In the genomic region with DNA sequence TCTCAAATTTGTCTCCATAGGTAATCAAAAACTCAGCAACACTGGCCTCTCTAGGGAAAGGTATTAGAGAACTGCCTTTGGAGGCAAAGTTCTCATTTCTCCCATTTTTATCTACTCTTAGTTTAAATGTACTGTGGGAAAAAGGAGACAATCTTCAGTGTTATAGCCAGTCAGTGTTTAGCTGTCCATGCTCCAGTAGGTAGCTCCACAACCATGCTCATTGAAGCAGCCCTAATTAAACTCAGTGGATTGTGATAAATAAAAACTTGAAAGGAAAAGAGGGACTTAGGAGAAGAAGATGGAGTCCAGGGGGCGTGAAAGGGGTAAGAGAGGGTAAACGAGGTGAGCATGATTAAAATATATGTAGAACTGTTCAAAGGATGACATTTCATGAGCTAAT, we compare ENCODE assay signal across 17 mouse cellular contexts.
"Had no signal": no experiment of that assay in that cellular context is flagged by ENCODE, and none has a peak within 500 bp of the region (broad histone marks: within the 10 kb centered on the region; RNA-seq: fewer than 3 reads in every experiment).

No protein-coding gene starts in this region.

- DNase-seq: lung, adult 2 months; lung, postnatal 14 days; lung, postnatal 36 days; right cerebral cortex, postnatal 14 days; thymus, adult 2 months; thymus, postnatal 25 days; thymus, postnatal 4 days had no signal

- H3K4me3 ChIP-seq: lung, embryonic 15.5 days; megakaryocyte, embryonic 14.5 days; midbrain, embryonic 13.5 days; midbrain, embryonic 15.5 days; neural tube, embryonic 12.5 days; stomach, embryonic 15.5 days had no signal

- H3K4me2 ChIP-seq: lung, embryonic 15.5 days; midbrain, embryonic 11.5 days; midbrain, embryonic 13.5 days; midbrain, embryonic 15.5 days; neural tube, embryonic 12.5 days; stomach, embryonic 15.5 days had no signal

- H3K9me3 ChIP-seq: lung, embryonic 15.5 days; midbrain, embryonic 13.5 days; midbrain, embryonic 15.5 days; neural tube, embryonic 12.5 days; stomach, embryonic 15.5 days had no signal

- H3K27me3 ChIP-seq: lung, embryonic 15.5 days; megakaryocyte, embryonic 14.5 days; midbrain, embryonic 13.5 days; midbrain, embryonic 15.5 days; neural tube, embryonic 12.5 days; stomach, embryonic 15.5 days had no signal

- H3K9ac ChIP-seq: lung, embryonic 15.5 days; midbrain, embryonic 13.5 days; midbrain, embryonic 15.5 days; neural tube, embryonic 12.5 days; stomach, embryonic 15.5 days had no signal

- H3K27ac ChIP-seq: lung, embryonic 15.5 days; macrophage; midbrain, embryonic 13.5 days; midbrain, embryonic 15.5 days; neural tube, embryonic 12.5 days; stomach, embryonic 15.5 days; stomach, postnatal 0 days had no signal

- ATAC-seq: lung, postnatal 0 days; midbrain, embryonic 13.5 days; midbrain, embryonic 15.5 days had no signal

- H3K4me1 ChIP-seq: lung, embryonic 15.5 days; megakaryocyte, embryonic 14.5 days; neural tube, embryonic 12.5 days; stomach, embryonic 15.5 days had no signal

- H3K36me3 ChIP-seq: lung, embryonic 15.5 days; midbrain, embryonic 13.5 days; midbrain, embryonic 15.5 days; neural tube, embryonic 12.5 days; stomach, embryonic 15.5 days had no signal
